Mouse (Mus musculus): ENCODE results near the gene Eif2a. TPM values are rescaled to one million over a fixed set of nuclear protein-coding genes. Genes with fewer than 3 reads are reported as not detected.

Gene Eif2a
- polyA plus RNA-seq, 1 experiment from 2014 or later: 48.3 TPM

- Histone ChIP-seq H3K27ac (no peak overlapping the region), H3K9me3 (no peaks in the 10 kb centered on the region), H3K27me3 (ENCODE audit: insufficient read depth, poor library complexity, severe bottlenecking) (no peaks in the 10 kb centered on the region), H3K4me3 (no peak overlapping the region), H3K36me3 (peaks cover 84% of the 10 kb centered on the region), H3K4me1 (replicated peaks) (no peaks in the 10 kb centered on the region)
- no peak for DNase-seq (ENCODE audit: low spot score)
- 95% methylated on average over 3 of the region's 3 CpGs for WGBS
Measured at GRCm38 (mm10) chr3:58536573-58536972, 11.0 kb downstream of the Eif2a start.

GRCm38 (mm10) chr3:58552001-58552811 is 26.6 kb downstream of the Eif2a start:
- H3K4me1 ChIP-seq (replicated peaks): no peaks in the 10 kb centered on the region
- no peak overlapping the region for H3K4me3 ChIP-seq
- no peaks in the 10 kb centered on the region for H3K9me3 ChIP-seq
- no peaks in the 10 kb centered on the region for H3K27me3 ChIP-seq (ENCODE audit: insufficient read depth, poor library complexity, severe bottlenecking)
- H3K36me3 ChIP-seq: peaks cover 98% of the 10 kb centered on the region
- 95% methylated on average over 1 of the region's 1 CpGs for WGBS
- no peak for DNase-seq (ENCODE audit: low spot score)
- H3K27ac ChIP-seq: no peak overlapping the region

GRCm38 (mm10) chr3:58556649-58557048 is 31.0 kb downstream of the Eif2a start:
- 84% methylated on average over 7 of the region's 7 CpGs for WGBS
- no peaks in the 10 kb centered on the region for H3K9me3 ChIP-seq
- DNase-seq (ENCODE audit: low spot score): no peak
- H3K4me1 ChIP-seq (replicated peaks): 0 out of 2 replicates have a peak, but pooled peaks cover 9% of the 10 kb centered on the region
- no peaks in the 10 kb centered on the region for H3K27me3 ChIP-seq (ENCODE audit: insufficient read depth, poor library complexity, severe bottlenecking)
- peaks cover 68% of the 10 kb centered on the region for H3K36me3 ChIP-seq
- H3K4me3 ChIP-seq: no peak overlapping the region
- no peak overlapping the region for H3K27ac ChIP-seq

GRCm38 (mm10) chr3:58559887-58560286 is 34.3 kb downstream of the Eif2a start:
- Histone ChIP-seq H3K27me3 (ENCODE audit: insufficient read depth, poor library complexity, severe bottlenecking) (no peaks in the 10 kb centered on the region), H3K4me1 (replicated peaks) (0 out of 2 replicates have a peak, but pooled peaks cover 9% of the 10 kb centered on the region), H3K36me3 (peaks cover 35% of the 10 kb centered on the region), H3K27ac (no peak overlapping the region), H3K4me3 (no peak overlapping the region), H3K9me3 (peaks cover 5% of the 10 kb centered on the region; the same call in 1 of the 2 replicates)
- WGBS: 26% methylated on average over 2 of the region's 2 CpGs
- DNase-seq (ENCODE audit: low spot score): no peak

- WGBS: 19% methylated on average over 2 of the region's 2 CpGs
- DNase-seq (ENCODE audit: low spot score): no peak
- no peaks in the 10 kb centered on the region for H3K27me3 ChIP-seq (ENCODE audit: insufficient read depth, poor library complexity, severe bottlenecking)
- no peak overlapping the region for H3K27ac ChIP-seq
- H3K4me1 ChIP-seq (replicated peaks): 0 out of 2 replicates have a peak, but pooled peaks cover 9% of the 10 kb centered on the region
- H3K36me3 ChIP-seq: peaks cover 20% of the 10 kb centered on the region
- no peak overlapping the region for H3K4me3 ChIP-seq
- peaks cover 5% of the 10 kb centered on the region; the same call in 1 of the 2 replicates for H3K9me3 ChIP-seq
Measured at GRCm38 (mm10) chr3:58561437-58561836, 35.8 kb downstream of the Eif2a start.

GRCm38 (mm10) chr3:58570821-58571220 is 45.2 kb downstream of the Eif2a start:
- Histone ChIP-seq H3K27ac (no peak overlapping the region), H3K36me3 (no peaks in the 10 kb centered on the region), H3K27me3 (ENCODE audit: insufficient read depth, poor library complexity, severe bottlenecking) (no peaks in the 10 kb centered on the region), H3K4me3 (no peak overlapping the region), H3K9me3 (no peaks in the 10 kb centered on the region), H3K4me1 (replicated peaks) (no peaks in the 10 kb centered on the region)
- no peak for DNase-seq (ENCODE audit: low spot score)
- 88% methylated on average over 3 of the region's 3 CpGs for WGBS

GRCm38 (mm10) chr3:58576137-58577066 is 50.8 kb downstream of the Eif2a start, which contains the start of gene Selenot:
Selenot (plus strand) TSS chr3:58576636.
- 2% methylated on average over 59 of the region's 59 CpGs for WGBS
- Histone ChIP-seq H3K36me3 (peaks cover 26% of the 10 kb centered on the region), H3K4me1 (replicated peaks) (peaks cover 4% of the 10 kb centered on the region), H3K27ac (peak within 1 kb of the TSS; percentile 99), H3K4me3 (peak within 1 kb of the TSS; percentile 96), H3K9me3 (no peaks in the 10 kb centered on the region), H3K27me3 (ENCODE audit: insufficient read depth, poor library complexity, severe bottlenecking) (no peaks in the 10 kb centered on the region)
- DNase-seq (ENCODE audit: low spot score): peak; percentile 98

- peak; percentile 68 for DNase-seq (ENCODE audit: low spot score)
- under 1% methylated on average over 36 of the region's 36 CpGs for WGBS
- peaks cover 4% of the 10 kb centered on the region for H3K4me1 ChIP-seq (replicated peaks)
- H3K27me3 ChIP-seq (ENCODE audit: insufficient read depth, poor library complexity, severe bottlenecking): no peaks in the 10 kb centered on the region
- H3K27ac ChIP-seq: peak overlapping the region; percentile 99
- peaks cover 29% of the 10 kb centered on the region for H3K36me3 ChIP-seq
- H3K4me3 ChIP-seq: peak overlapping the region; percentile 96
- no peaks in the 10 kb centered on the region for H3K9me3 ChIP-seq
Measured at GRCm38 (mm10) chr3:58577067-58577503, 51.5 kb downstream of the Eif2a start.

- DNase-seq (ENCODE audit: low spot score): no peak
- Histone ChIP-seq H3K9me3 (no peaks in the 10 kb centered on the region), H3K27me3 (ENCODE audit: insufficient read depth, poor library complexity, severe bottlenecking) (no peaks in the 10 kb centered on the region), H3K36me3 (peaks cover 29% of the 10 kb centered on the region), H3K27ac (peak overlapping the region; percentile 99), H3K4me1 (replicated peaks) (peaks cover 4% of the 10 kb centered on the region), H3K4me3 (peak overlapping the region; percentile 96)
- 29% methylated on average over 8 of the region's 8 CpGs for WGBS
Measured at GRCm38 (mm10) chr3:58577506-58578050, 52.0 kb downstream of the Eif2a start.

GRCm38 (mm10) chr3:58581530-58581929 is 55.9 kb downstream of the Eif2a start:
- H3K4me1 ChIP-seq (replicated peaks): peaks cover 4% of the 10 kb centered on the region
- H3K4me3 ChIP-seq: no peak overlapping the region
- H3K36me3 ChIP-seq: peaks cover 49% of the 10 kb centered on the region
- WGBS: 96% methylated on average over 4 of the region's 4 CpGs
- DNase-seq (ENCODE audit: low spot score): no peak
- no peaks in the 10 kb centered on the region for H3K27me3 ChIP-seq (ENCODE audit: insufficient read depth, poor library complexity, severe bottlenecking)
- no peak overlapping the region for H3K27ac ChIP-seq
- H3K9me3 ChIP-seq: no peaks in the 10 kb centered on the region

GRCm38 (mm10) chr3:58582297-58582696 is 56.7 kb downstream of the Eif2a start:
- WGBS: 83% methylated on average over 5 of the region's 5 CpGs

GRCm38 (mm10) chr3:58582788-58583426 is 57.3 kb downstream of the Eif2a start:
- no peak overlapping the region for H3K4me3 ChIP-seq
- H3K27me3 ChIP-seq (ENCODE audit: insufficient read depth, poor library complexity, severe bottlenecking): no peaks in the 10 kb centered on the region
- H3K27ac ChIP-seq: no peak overlapping the region
- 90% methylated on average over 5 of the region's 5 CpGs for WGBS
- no peaks in the 10 kb centered on the region for H3K9me3 ChIP-seq
- no peak for DNase-seq (ENCODE audit: low spot score)
- peaks cover 63% of the 10 kb centered on the region for H3K36me3 ChIP-seq
- H3K4me1 ChIP-seq (replicated peaks): peaks cover 2% of the 10 kb centered on the region

More at GRCm38 (mm10) chr3:58582297-58582696, 56.7 kb downstream of the Eif2a start:
- Histone ChIP-seq H3K27me3 (ENCODE audit: insufficient read depth, poor library complexity, severe bottlenecking) (no peaks in the 10 kb centered on the region), H3K27ac (no peak overlapping the region), H3K36me3 (peaks cover 57% of the 10 kb centered on the region), H3K4me1 (replicated peaks) (peaks cover 4% of the 10 kb centered on the region), H3K4me3 (no peak overlapping the region), H3K9me3 (no peaks in the 10 kb centered on the region)
- no peak for DNase-seq (ENCODE audit: low spot score)
